Mouse (Mus musculus) intestine, embryonic 15.5 days (tissue): ENCODE results near the gene Atp8b4. TPM values are rescaled to one million over a fixed set of nuclear protein-coding genes. Genes with fewer than 3 reads are reported as not detected.

Source experiments
- ATAC-seq: fragments of 200-750 bp; cut with Nextera tagmentation; 2 replicates; pipeline ENCODE4 v1.8.0; 2017; ENCODE audit warnings: moderate TSS enrichment, moderate library complexity
- H3K27ac ChIP-seq: fragments of 300-500 bp; sonication (generic); 2 replicates; pipeline ENCODE4 v1.5.1; 2015; ENCODE audit warnings: mild to moderate bottlenecking, inconsistent platforms
- H3K27me3 ChIP-seq: fragments of 300-500 bp; sonication (generic); replicated peaks from 2 replicates; pipeline ENCODE4 v1.6.1; 2015; ENCODE audit warnings: inconsistent platforms
- H3K36me3 ChIP-seq: fragments of 300-500 bp; sonication (generic); 2 replicates; pipeline ENCODE4 v1.6.1; 2015; ENCODE audit warnings: inconsistent platforms
- H3K4me1 ChIP-seq: fragments of 300-500 bp; sonication (generic); replicated peaks from 2 replicates; pipeline ENCODE4 v1.6.1; 2015; ENCODE audit warnings: inconsistent platforms
- H3K4me2 ChIP-seq: fragments of 300-500 bp; sonication (generic); replicated peaks from 2 replicates; pipeline ENCODE4 v1.6.1; 2015; ENCODE audit warnings: mild to moderate bottlenecking, inconsistent platforms
- H3K4me3 ChIP-seq: fragments of 300-500 bp; sonication (generic); replicated peaks from 2 replicates; pipeline ENCODE4 v1.5.1; 2015; ENCODE audit warnings: inconsistent platforms
- H3K9ac ChIP-seq: fragments of 300-500 bp; sonication (generic); 2 replicates; pipeline ENCODE4 v1.6.1; 2015; ENCODE audit warnings: inconsistent platforms
- H3K9me3 ChIP-seq: fragments of 300-500 bp; sonication (generic); 2 replicates; pipeline ENCODE4 v1.6.1; 2016; ENCODE audit warnings: inconsistent platforms
- WGBS: fragments of 180-500 bp; shearing (Covaris S2); methylation state at CpG from one replicate; pipeline ENCODE4 v1.1.7; 2015; 5-methylcytosine and 5-hydroxymethylcytosine counted together
- polyA plus RNA-seq: library from polyadenylated mRNA; unstranded; fragments of >200 nt; fragmentation: Nextera tagmentation; extraction: Ambion mirVana; gene quantifications from 2 replicates; pipeline ENCODE4 v1.2.1, GENCODE M21; 2015

Atp8b4 gene
- polyA plus RNA-seq, 1 experiment from 2014 or later: 0.29 TPM

DNA sequence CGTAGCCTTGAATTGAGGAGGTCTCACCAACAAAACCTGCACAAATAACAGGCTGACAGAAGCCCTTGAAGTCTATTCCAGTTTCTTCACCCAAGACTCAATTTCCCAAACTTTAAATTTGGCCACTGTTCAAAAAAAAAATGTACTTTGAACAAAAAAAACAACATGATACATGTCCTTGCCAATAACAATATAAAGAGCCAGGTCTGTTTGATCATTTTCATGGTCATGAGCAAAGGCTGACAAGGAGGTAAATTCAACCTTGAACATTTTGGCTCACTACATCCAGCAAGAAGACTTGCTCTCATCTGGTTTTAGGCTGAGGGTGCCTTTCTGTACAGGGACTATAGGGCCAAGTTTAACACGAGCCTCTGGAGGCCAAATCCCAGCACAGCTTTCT is 83.7 kb downstream of the Atp8b4 start:
- Histone ChIP-seq H3K4me2 (no peak overlapping the region), H3K4me1 (no peaks in the 10 kb centered on the region), H3K27me3 (no peaks in the 10 kb centered on the region), H3K27ac (no peak overlapping the region), H3K9me3 (no peaks in the 10 kb centered on the region), H3K9ac (no peak overlapping the region), H3K36me3 (no peaks in the 10 kb centered on the region), H3K4me3 (no peak overlapping the region)
- no peak for ATAC-seq
- WGBS: 61% methylated on average over 2 of the region's 2 CpGs

DNA sequence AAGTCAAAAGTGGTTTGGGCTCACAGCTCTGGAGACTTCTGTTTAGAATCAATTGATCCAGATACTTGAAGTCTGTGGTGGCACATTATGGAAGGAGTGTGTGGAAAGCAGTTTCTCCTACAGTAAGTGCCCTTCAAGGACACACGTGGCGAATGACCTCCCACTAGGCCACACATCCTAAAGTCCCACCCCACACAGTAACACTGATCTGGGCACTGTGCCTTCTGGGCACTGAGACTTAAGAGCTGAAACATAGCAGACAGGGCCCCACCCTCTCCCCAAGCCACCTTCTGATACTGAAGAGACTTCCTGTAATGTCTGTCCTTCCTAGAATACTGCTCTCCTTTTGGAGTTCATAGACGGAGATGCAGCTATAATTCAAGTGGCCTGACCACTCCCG is 84.5 kb downstream of the Atp8b4 start:
- Histone ChIP-seq H3K36me3 (no peaks in the 10 kb centered on the region), H3K27me3 (no peaks in the 10 kb centered on the region), H3K4me1 (no peaks in the 10 kb centered on the region), H3K9ac (no peak overlapping the region), H3K4me3 (no peak overlapping the region), H3K9me3 (no peaks in the 10 kb centered on the region), H3K27ac (no peak overlapping the region), H3K4me2 (no peak overlapping the region)
- ATAC-seq: no peak
- WGBS: 67% methylated on average over 4 of the region's 4 CpGs

DNA sequence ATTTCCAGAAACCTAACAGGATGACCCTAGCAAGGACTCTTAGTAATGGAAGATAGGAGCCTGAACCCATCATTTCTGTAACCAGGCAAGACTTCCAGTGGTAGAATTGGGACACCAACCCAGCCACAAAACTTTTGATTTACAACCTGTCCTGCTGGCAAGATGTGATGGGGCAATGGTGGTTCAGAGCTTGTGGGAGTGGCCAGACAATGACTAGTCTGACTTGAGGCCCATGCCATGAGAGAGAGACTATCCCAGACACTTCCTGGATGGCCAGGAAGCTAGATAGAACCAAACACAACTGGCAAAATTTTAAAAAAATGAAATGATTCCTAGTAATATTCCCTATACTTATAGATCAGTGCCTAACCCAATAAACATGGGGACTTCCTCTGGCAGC is 87.7 kb downstream of the Atp8b4 start:
- Histone ChIP-seq H3K9me3 (no peaks in the 10 kb centered on the region), H3K9ac (no peak overlapping the region), H3K4me2 (no peak overlapping the region), H3K36me3 (no peaks in the 10 kb centered on the region), H3K4me3 (no peak overlapping the region), H3K4me1 (no peaks in the 10 kb centered on the region), H3K27me3 (no peaks in the 10 kb centered on the region), H3K27ac (no peak overlapping the region)
- ATAC-seq: no peak

DNA sequence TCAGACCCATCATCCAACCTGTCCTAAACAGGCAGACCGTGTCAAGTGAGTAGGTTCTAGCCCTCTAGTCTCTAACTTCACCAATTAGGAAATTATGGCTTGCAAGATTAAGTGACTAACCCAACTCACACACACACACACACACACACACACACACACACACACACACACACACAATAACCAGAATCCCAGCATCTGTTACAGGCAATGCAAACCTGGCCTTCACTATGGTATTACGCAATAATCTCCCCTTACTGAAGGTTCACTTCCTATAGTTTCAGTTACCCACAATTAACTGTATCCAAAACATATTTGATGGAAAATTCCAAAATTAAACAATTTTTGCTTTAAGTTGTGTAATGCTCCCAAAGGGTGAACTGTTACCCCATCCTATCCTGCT is 101.0 kb downstream of the Atp8b4 start:
- H3K4me3 ChIP-seq: no peak overlapping the region
- WGBS: 92% methylated on average over 2 of the region's 2 CpGs
- H3K4me1 ChIP-seq: no peaks in the 10 kb centered on the region
- no peak overlapping the region for H3K9ac ChIP-seq
- ATAC-seq: no peak
- no peaks in the 10 kb centered on the region for H3K27me3 ChIP-seq
- no peak overlapping the region for H3K27ac ChIP-seq
- H3K9me3 ChIP-seq: no peaks in the 10 kb centered on the region
- no peaks in the 10 kb centered on the region for H3K36me3 ChIP-seq
- no peak overlapping the region for H3K4me2 ChIP-seq

DNA sequence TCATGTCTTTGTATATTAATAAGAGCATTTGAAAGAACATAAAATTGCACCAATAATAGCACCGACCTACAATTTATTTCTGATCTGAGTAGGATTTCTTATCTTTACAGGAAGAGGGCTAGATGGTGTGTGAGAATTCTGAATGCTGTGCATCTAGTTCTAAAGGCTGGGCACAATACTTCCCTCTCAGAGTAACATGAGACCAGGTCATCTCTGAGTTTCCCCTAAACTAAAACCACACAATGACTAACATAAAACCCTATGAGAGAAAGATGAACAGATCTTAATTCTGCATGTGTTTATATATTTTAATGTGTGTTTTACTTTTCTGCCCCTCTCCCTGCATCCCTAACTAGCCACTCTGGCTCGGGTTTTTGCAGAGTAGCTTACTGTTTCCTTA is 101.5 kb downstream of the Atp8b4 start:
- Histone ChIP-seq H3K4me3 (no peak overlapping the region), H3K4me2 (no peak overlapping the region), H3K9me3 (no peaks in the 10 kb centered on the region), H3K9ac (no peak overlapping the region), H3K27me3 (no peaks in the 10 kb centered on the region), H3K36me3 (no peaks in the 10 kb centered on the region), H3K4me1 (no peaks in the 10 kb centered on the region), H3K27ac (no peak overlapping the region)
- 52% methylated on average over 2 of the region's 2 CpGs for WGBS
- no peak for ATAC-seq

DNA sequence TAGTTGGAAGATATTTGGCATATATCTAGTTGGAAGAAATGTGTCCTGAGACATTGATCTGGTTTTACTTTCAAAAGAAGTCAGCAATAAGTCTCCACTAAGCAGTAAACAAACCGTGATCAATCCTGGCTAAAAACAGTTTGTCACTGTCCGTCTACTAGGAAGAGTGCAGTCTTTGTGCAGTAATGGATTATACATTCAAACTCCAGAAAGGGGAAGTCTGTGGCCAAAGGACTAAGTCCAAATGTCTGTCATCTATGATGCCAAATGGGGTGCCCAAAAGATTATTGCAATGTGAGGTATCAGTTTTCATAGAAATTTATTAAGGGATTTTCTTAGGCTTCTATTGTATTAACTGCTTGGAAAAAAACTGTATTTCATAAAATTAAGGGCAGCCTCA is 102.3 kb downstream of the Atp8b4 start:
- Histone ChIP-seq H3K27me3 (no peaks in the 10 kb centered on the region), H3K9ac (no peak overlapping the region), H3K4me1 (no peaks in the 10 kb centered on the region), H3K36me3 (no peaks in the 10 kb centered on the region), H3K4me3 (no peak overlapping the region), H3K4me2 (no peak overlapping the region), H3K9me3 (no peaks in the 10 kb centered on the region), H3K27ac (no peak overlapping the region)
- 69% methylated on average over 2 of the region's 2 CpGs for WGBS
- no peak for ATAC-seq

DNA sequence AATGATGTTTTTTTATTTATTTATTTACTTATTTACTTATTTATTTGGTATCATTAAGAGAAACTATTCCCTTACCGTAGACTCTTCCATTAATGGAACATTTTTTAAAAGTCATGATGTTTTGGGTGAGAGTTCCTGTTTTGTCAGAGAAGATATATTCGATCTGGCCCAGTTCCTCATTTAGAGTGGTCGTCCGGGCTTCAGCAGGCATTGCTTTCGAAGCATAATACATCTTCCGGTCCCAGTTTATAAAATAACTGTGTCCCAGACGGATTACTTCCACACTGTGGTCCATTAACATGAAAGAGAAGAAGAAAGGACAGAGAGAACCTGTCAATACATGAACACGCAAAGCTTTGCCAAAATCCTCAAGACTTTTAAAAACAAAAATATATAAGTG is 103.0 kb downstream of the Atp8b4 start:
- H3K4me3 ChIP-seq: no peak overlapping the region
- no peaks in the 10 kb centered on the region for H3K27me3 ChIP-seq
- H3K4me2 ChIP-seq: no peak overlapping the region
- no peak for ATAC-seq
- no peak overlapping the region for H3K9ac ChIP-seq
- no peaks in the 10 kb centered on the region for H3K36me3 ChIP-seq
- H3K4me1 ChIP-seq: no peaks in the 10 kb centered on the region
- no peaks in the 10 kb centered on the region for H3K9me3 ChIP-seq
- no peak overlapping the region for H3K27ac ChIP-seq
- WGBS: 68% methylated on average over 8 of the region's 8 CpGs

DNA sequence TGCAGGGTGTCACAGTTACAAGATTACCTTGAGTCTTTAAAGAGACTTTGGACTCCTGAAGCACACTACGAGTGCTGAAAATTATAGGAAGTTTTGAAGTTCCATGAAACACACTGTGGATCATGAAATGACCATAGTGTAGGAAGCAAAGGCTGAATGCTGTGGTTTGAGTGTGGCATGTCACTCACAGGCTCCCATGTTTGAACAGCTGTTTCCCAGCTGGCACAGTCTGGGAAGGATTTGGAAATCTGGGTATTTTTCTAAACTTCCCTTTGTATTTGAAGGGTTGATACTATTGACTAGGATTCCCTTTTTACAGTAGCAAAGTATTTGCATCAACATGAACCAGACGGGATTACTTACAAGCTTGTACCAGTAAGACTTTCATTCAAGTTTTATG is 105.5 kb downstream of the Atp8b4 start:
- no peak overlapping the region for H3K9ac ChIP-seq
- H3K4me2 ChIP-seq: no peak overlapping the region
- H3K36me3 ChIP-seq: no peaks in the 10 kb centered on the region
- H3K9me3 ChIP-seq: no peaks in the 10 kb centered on the region
- WGBS: 77% methylated on average over 2 of the region's 2 CpGs
- no peak overlapping the region for H3K4me3 ChIP-seq
- H3K27ac ChIP-seq: no peak overlapping the region
- H3K27me3 ChIP-seq: no peaks in the 10 kb centered on the region
- ATAC-seq: no peak
- no peaks in the 10 kb centered on the region for H3K4me1 ChIP-seq

DNA sequence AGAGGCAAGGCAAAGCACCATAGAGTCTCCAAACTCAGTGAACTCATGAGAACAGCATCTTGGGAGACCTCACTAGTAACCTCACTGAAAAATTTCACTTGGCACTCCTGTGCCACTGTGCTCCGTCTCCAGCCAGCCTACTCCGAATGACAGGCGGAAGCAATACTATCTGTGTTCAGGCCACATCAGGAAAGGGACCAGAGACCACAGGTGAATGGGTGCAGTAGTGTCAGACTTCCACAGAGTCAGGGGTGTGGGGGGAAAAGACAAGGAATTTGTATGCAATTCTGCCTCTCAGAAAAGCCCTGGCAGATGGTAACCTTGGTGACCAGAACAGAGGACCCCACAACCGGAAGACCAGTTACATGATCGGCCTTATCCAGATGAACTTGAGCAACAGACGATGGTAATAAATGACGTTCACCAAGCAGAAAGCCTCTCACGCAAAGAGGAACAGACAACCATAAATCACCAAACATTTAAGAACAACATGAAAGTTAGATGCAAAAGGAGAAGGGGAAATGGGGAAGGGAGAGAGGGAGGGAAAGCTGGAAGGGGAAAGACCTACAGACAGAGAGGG is 112.9 kb downstream of the Atp8b4 start:
- Histone ChIP-seq H3K4me3 (no peak overlapping the region), H3K9ac (no peak overlapping the region), H3K27ac (no peak overlapping the region), H3K4me2 (no peak overlapping the region), H3K27me3 (no peaks in the 10 kb centered on the region), H3K9me3 (no peaks in the 10 kb centered on the region), H3K36me3 (no peaks in the 10 kb centered on the region), H3K4me1 (no peaks in the 10 kb centered on the region)
- no peak for ATAC-seq
- WGBS: 58% methylated on average over 8 of the region's 8 CpGs

DNA sequence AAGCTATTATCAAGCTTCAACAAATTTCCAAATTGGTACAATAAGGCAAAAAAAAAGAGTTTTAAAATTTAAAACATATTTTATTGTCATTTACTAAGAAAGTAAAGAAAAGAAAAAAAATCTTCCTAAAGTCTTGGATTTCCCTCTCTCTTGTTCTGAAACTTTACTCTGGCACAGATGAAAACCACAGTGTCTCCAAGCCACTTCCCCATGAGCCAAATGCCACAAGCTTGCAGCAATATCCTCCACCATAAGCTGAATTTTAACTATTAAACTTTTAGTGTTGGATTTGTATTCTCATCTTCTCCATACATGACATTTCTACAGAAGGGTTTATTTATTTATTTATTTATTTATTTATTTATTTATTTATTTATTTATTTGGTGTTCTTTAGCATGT is 114.4 kb downstream of the Atp8b4 start:
- Histone ChIP-seq H3K4me2 (no peak overlapping the region), H3K4me1 (no peaks in the 10 kb centered on the region), H3K36me3 (no peaks in the 10 kb centered on the region), H3K4me3 (no peak overlapping the region), H3K9ac (no peak overlapping the region), H3K27ac (no peak overlapping the region), H3K27me3 (no peaks in the 10 kb centered on the region), H3K9me3 (no peaks in the 10 kb centered on the region)
- no peak for ATAC-seq

DNA sequence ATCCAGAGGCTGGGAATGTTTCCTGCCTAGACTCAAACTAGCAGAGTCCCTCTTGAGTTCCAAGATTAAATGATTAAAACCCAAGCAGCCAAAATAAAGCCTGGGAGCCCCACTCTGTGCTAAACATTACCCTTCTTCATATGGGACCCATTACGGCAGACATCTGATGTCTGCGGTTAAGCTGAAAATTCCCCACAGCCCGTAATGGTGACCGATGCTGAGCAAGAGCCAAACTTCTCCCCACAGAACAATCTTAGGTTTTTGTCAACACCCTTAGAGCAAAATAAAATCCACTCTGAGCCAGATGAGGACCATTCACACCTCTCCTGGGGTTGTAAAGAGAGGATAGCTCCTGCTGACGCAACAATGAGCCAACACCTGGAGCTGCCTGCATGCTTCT is 120.2 kb downstream of the Atp8b4 start:
- no peak for ATAC-seq
- Histone ChIP-seq H3K4me2 (no peak overlapping the region), H3K9ac (no peak overlapping the region), H3K4me3 (no peak overlapping the region), H3K27me3 (no peaks in the 10 kb centered on the region), H3K27ac (no peak overlapping the region), H3K9me3 (no peaks in the 10 kb centered on the region), H3K4me1 (no peaks in the 10 kb centered on the region), H3K36me3 (no peaks in the 10 kb centered on the region)
- WGBS: 90% methylated on average over 5 of the region's 5 CpGs

DNA sequence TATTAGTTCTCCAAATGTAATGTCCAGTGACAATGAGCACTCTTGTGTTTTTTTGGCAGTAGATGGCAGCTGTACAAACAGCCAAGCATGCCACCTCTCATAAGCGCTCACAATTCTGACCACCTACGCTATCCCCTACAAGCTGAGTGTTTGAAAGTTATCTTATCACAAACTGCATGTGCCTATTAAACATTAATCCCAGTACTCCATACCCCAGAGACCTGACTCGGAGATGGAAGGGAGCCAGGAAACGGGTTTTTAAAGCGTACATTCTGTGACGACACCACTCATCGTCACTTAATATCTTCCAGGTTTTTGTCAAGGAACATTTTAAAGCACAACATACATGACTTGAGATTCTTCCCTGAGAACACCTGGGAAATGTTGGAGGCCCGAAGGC is 128.8 kb downstream of the Atp8b4 start:
- H3K4me1 ChIP-seq: no peaks in the 10 kb centered on the region
- no peaks in the 10 kb centered on the region for H3K9me3 ChIP-seq
- H3K36me3 ChIP-seq: no peaks in the 10 kb centered on the region
- 61% methylated on average over 8 of the region's 8 CpGs for WGBS
- H3K4me2 ChIP-seq: no peak overlapping the region
- H3K9ac ChIP-seq: no peak overlapping the region
- no peak overlapping the region for H3K27ac ChIP-seq
- ATAC-seq: peak; percentile 77
- no peak overlapping the region for H3K4me3 ChIP-seq
- H3K27me3 ChIP-seq: no peaks in the 10 kb centered on the region

DNA sequence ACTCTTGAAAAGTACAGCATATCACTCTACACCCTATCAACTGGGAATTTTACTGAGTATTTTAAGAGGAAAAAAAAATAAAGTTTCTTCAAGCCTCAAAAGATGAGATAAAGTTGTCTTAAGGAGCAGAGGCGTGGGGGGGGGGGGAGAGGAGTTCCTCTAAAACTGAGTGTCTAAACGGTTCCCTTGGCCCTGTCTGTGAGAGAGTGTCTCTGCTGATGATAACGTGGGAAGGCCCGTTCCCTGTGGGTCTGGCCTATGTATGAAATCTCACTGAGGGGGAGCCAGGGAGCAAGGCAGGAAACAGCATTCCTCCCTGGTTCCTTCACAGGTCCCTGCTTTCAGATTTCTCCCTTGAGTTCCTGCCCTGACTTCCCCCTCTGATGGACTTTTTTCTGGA is 130.7 kb downstream of the Atp8b4 start:
- Histone ChIP-seq H3K36me3 (no peaks in the 10 kb centered on the region), H3K9me3 (no peaks in the 10 kb centered on the region), H3K27me3 (no peaks in the 10 kb centered on the region), H3K4me2 (no peak overlapping the region), H3K4me3 (no peak overlapping the region), H3K4me1 (no peaks in the 10 kb centered on the region), H3K27ac (no peak overlapping the region), H3K9ac (no peak overlapping the region)
- ATAC-seq: no peak
- 42% methylated on average over 4 of the region's 4 CpGs for WGBS
